Mouse (Mus musculus) E14TG2a.4 (cell line): ENCODE data around the gene Thbs3.

Source experiments
- CTCF ChIP-seq: conservative IDR thresholded peaks from 2 replicates; pipeline ENCODE4 v1.5.1; 2014; ENCODE audit warnings: low read length
- POU5F1 ChIP-seq: IDR thresholded peaks from 2 replicates; pipeline ENCODE4 v1.6.1; 2014; ENCODE audit warnings: low read length, borderline replicate concordance

DNA sequence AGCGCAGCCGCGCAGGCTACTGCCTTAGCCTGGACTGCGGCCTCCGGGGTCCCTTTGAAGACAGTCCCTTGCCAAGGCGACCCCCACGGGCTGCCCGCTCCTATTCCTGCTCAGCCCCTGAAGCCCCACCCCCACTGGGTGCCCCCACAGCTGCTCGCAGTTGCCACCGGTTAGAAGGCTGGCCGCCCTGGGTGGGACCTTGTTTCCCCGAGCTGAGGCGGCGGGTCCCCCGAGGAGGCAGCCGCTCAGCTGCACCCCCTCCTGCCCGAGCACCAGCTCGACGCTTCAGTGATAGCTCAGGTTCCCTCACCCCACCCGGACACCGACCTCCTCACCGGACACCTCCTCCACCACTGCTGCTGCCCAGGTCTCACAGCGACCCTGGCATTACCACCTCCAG lies 27.8 kb upstream of the Thbs3 start:
- TF ChIP-seq CTCF: no peak
- TF ChIP-seq POU5F1: no peak
